Mouse (Mus musculus) Patski (cell line): ENCODE results near the gene Gm5148. TPM values are rescaled to one million over a fixed set of nuclear protein-coding genes. Genes with fewer than 3 reads are reported as not detected.

Source experiments
- ATAC-seq: fragments of 100-300 bp; one replicate; pipeline ENCODE4 v1.8.0; 2021
- CTCF ChIA-PET: fragments of 350-600 bp; sonication (Branson Sonifier 250); formaldehyde crosslinking; loops from one replicate; lab custom pipeline; 2022; ENCODE audit warnings: inconsistent platforms; lab: Charles Lee
- POLR2A ChIA-PET: fragments of 350-600 bp; sonication (Branson Sonifier 250); formaldehyde crosslinking; loops from one replicate; lab custom pipeline; 2022; ENCODE audit warnings: antibody characterized with exemption, inconsistent platforms; lab: Charles Lee
- DNase-seq: peaks from one replicate; pipeline ENCODE4 v3.0.0-alpha.2; 2011; ENCODE audit warnings: low read depth, low spot score
- H3K27me3 ChIP-seq: fragments of 371-371 bp; one replicate; pipeline ENCODE4 v1.5.1; 2021
- CTCF ChIP-seq: fragments of 100-300 bp; IDR thresholded peaks from one replicate; pipeline ENCODE4 v1.5.1; 2021
- in situ Hi-C: fragments of 300-500 bp; cut with MboI; formaldehyde crosslinking; loops from 3 replicates; pipeline ENCODE4 v1.11.1; 2018; ENCODE audit warnings: low pct_unique_long_range_greater_than_20kb, mixed read lengths
- polyA plus RNA-seq: library from polyadenylated mRNA; unstranded; gene quantifications from one replicate; pipeline ENCODE4 v1.2.3, GENCODE M21; 2021

Gene Gm5148
- polyA plus RNA-seq, 1 experiment from 2014 or later = 0.23 TPM

- no peak for DNase-seq
- TF ChIP-seq CTCF = no peak
- in situ Hi-C loops = no loop called here
- no peaks in the 10 kb centered on the region for H3K27me3 ChIP-seq
- ATAC-seq = no peak
- CTCF ChIA-PET = interaction anchor here (0.9 to 1.4 kb wide), 4 partner anchors 9 to 109 kb away, joined by 3 to 5 read pairs (median 4); no protein-coding TSS in a partner anchor
- POLR2A ChIA-PET = no interaction called here
These were observed 34.5 kb upstream of the Gm5148 start for GRCm38 (mm10) chr3:37758611-37759322.

GRCm38 (mm10) chr3:37758124-37758523 lies 33.8 kb upstream of the Gm5148 start:
- no peak for DNase-seq
- POLR2A ChIA-PET = no interaction called here
- no peak for ATAC-seq
- no peaks in the 10 kb centered on the region for H3K27me3 ChIP-seq
- in situ Hi-C loops = no loop called here
- CTCF ChIA-PET = interaction anchor here (0.9 to 1.4 kb wide), 4 partner anchors 10 to 108 kb away, joined by 3 to 5 read pairs (median 4); no protein-coding TSS in a partner anchor
- TF ChIP-seq CTCF = no peak

- in situ Hi-C loops = no loop called here
- no peaks in the 10 kb centered on the region for H3K27me3 ChIP-seq
- no peak for TF ChIP-seq CTCF
- CTCF ChIA-PET = no interaction called here
- no peak for ATAC-seq
- no peak for DNase-seq
- POLR2A ChIA-PET = no interaction called here
These were observed 33.3 kb upstream of the Gm5148 start for GRCm38 (mm10) chr3:37757613-37758012.

GRCm38 (mm10) chr3:37756005-37756404 lies 31.7 kb upstream of the Gm5148 start:
- in situ Hi-C loops = no loop called here
- ATAC-seq = no peak
- TF ChIP-seq CTCF = no peak
- no peaks in the 10 kb centered on the region for H3K27me3 ChIP-seq
- ChIA-PET POLR2A (no interaction called here), CTCF (interaction anchor here (0.7 to 1.4 kb wide), 3 partner anchors 8 to 22 kb away, joined by 3 to 7 read pairs (median 6); no protein-coding TSS in a partner anchor)
- no peak for DNase-seq

GRCm38 (mm10) chr3:37754639-37755038 lies 30.3 kb upstream of the Gm5148 start:
- ChIA-PET CTCF (no interaction called here), POLR2A (no interaction called here)
- TF ChIP-seq CTCF = no peak
- ATAC-seq = no peak
- in situ Hi-C loops = no loop called here
- no peaks in the 10 kb centered on the region for H3K27me3 ChIP-seq
- DNase-seq = no peak

- ChIA-PET CTCF (interaction anchor here (1.3 kb wide), 1 partner anchor 14 kb away, joined by 4 read pairs; no protein-coding TSS in a partner anchor), POLR2A (no interaction called here)
- DNase-seq (no peak), ATAC-seq (no peak)
- in situ Hi-C loops = no loop called here
- H3K27me3 ChIP-seq = no peaks in the 10 kb centered on the region
- TF ChIP-seq CTCF = no peak
These were observed 28.9 kb upstream of the Gm5148 start for GRCm38 (mm10) chr3:37753148-37753547.

- CTCF ChIA-PET = interaction anchor here (0.8 to 3.4 kb wide), 13 partner anchors 8 to 106 kb away, joined by 3 to 11 read pairs (median 4); no protein-coding TSS in a partner anchor
- no peaks in the 10 kb centered on the region for H3K27me3 ChIP-seq
- ATAC-seq = peak; percentile 94
- POLR2A ChIA-PET = interaction anchor here (0.6 to 1.5 kb wide), 9 partner anchors 14 to 189 kb away, joined by 3 to 5 read pairs (median 3); partner anchors contain the start of gene Spry1
- in situ Hi-C loops = no loop called here
- peak; percentile 88 for DNase-seq
- no peak for TF ChIP-seq CTCF
These were observed 23.9 kb upstream of the Gm5148 start for GRCm38 (mm10) chr3:37748002-37748733.

DNA sequence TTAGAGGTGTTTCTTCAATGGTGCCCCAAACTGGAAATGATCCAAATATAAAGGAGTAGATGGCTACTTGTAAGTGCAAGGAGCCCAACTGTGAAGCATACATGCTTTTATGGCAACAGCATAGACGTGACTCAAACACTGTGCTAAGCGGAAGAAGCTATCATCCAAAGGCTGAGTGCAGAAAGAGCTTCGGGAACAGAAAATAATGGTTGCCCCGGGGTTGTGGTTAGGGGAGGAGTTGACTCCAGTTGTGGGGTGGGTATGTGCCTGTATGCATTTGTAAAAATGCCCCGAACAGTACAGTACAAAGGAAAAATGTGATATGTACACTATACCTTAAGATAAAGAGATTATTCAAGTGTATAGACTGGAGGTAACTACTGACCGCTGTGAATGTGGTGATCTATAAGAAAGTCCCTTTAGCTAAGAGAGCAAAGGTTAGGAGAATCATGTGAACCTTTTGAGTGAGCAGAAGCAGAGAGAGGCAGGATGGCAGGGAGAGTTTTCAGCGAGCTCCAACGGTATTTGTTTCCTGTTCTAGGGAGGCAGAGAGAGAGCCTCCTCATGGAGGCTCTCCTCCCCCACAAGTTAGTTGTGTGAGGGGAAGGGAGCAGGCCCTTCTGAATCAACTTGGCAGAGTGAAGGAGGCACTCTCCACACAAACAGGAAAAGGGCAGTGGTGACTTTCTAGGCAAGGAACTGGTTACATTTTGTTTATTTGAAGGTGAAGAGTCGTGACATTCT lies 23.1 kb upstream of the Gm5148 start:
- in situ Hi-C loops = no loop called here
- ChIA-PET CTCF (interaction anchor here (0.8 to 3.4 kb wide), 12 partner anchors 9 to 105 kb away, joined by 3 to 11 read pairs (median 4); no protein-coding TSS in a partner anchor), POLR2A (interaction anchor here (0.6 to 1.3 kb wide), 7 partner anchors 19 to 189 kb away, joined by 3 to 4 read pairs (median 3); partner anchors contain the start of gene Spry1)
- DNase-seq (no peak), ATAC-seq (peak; percentile 33)
- no peak for TF ChIP-seq CTCF
- no peaks in the 10 kb centered on the region for H3K27me3 ChIP-seq

- ChIA-PET POLR2A (interaction anchor here (0.5 kb wide), 1 partner anchor 146 kb away, joined by 4 read pairs; no protein-coding TSS in a partner anchor), CTCF (interaction anchor here (1.4 kb wide), 1 partner anchor 10 kb away, joined by 3 read pairs; no protein-coding TSS in a partner anchor)
- H3K27me3 ChIP-seq = no peaks in the 10 kb centered on the region
- in situ Hi-C loops = no loop called here
- ATAC-seq (no peak), DNase-seq (no peak)
- no peak for TF ChIP-seq CTCF
These were observed 19.8 kb upstream of the Gm5148 start for GRCm38 (mm10) chr3:37744050-37744449.

GRCm38 (mm10) chr3:37739996-37740395 lies 15.7 kb upstream of the Gm5148 start:
- CTCF ChIA-PET = interaction anchor here (1.0 to 1.1 kb wide), 2 partner anchors 11 to 13 kb away, joined by 3 to 4 read pairs; no protein-coding TSS in a partner anchor
- POLR2A ChIA-PET = interaction anchor here (1.1 to 2.2 kb wide), 2 partner anchors 12 to 222 kb away, joined by 3 to 4 read pairs; no protein-coding TSS in a partner anchor
- in situ Hi-C loops = loop anchor here (5.0 kb wide), 1 partner anchor 97 kb away; no protein-coding TSS in a partner anchor
- ATAC-seq = no peak
- TF ChIP-seq CTCF = no peak
- no peaks in the 10 kb centered on the region for H3K27me3 ChIP-seq
- no peak for DNase-seq
